Mouse (Mus musculus): ENCODE data around the gene Stra6. TPM values are rescaled to one million over a fixed set of nuclear protein-coding genes. Genes with fewer than 3 reads are reported as not detected.

The Stra6 gene
- 45.3 and 59.9 TPM in 2 replicates for polyA plus RNA-seq (2016; fragmentation: Nextera tagmentation; extraction: Ambion mirVana)

- Histone ChIP-seq H3K36me3 (no peaks in the 10 kb centered on the region), H3K27me3 (ENCODE audit: low read depth, poor library complexity, severe bottlenecking) (peaks cover 32% of the 10 kb centered on the region), H3K4me1 (peaks cover 12% of the 10 kb centered on the region), H3K4me3 (no peak within 1 kb of the TSS), H3K9me3 (replicated peaks) (no peaks in the 10 kb centered on the region), H3K27ac (no peak within 1 kb of the TSS)
- DNase-seq (ENCODE audit: low spot score), result no peak
- WGBS, result 10% methylated on average over 3 of the region's 3 CpGs
Observed at GRCm38 (mm10) chr9:58063531-58063930, at the start of gene Stra6. Gene Stra6 (plus strand): TSS chr9:58063788.

GRCm38 (mm10) chr9:58014393-58015160 lies 49.0 kb upstream of the Stra6 start:
- Histone ChIP-seq H3K4me1 (peaks cover 22% of the 10 kb centered on the region), H3K9me3 (replicated peaks) (no peaks in the 10 kb centered on the region), H3K4me3 (no peak overlapping the region), H3K36me3 (no peaks in the 10 kb centered on the region), H3K27me3 (ENCODE audit: low read depth, poor library complexity, severe bottlenecking) (no peaks in the 10 kb centered on the region; the same call in 1 of the 2 replicates), H3K27ac (no peak overlapping the region)
- DNase-seq (ENCODE audit: low spot score), result no peak
- WGBS, result 64% methylated on average over 8 of the region's 8 CpGs

- DNase-seq (ENCODE audit: low spot score), result no peak
- WGBS, result 93% methylated on average over 6 of the region's 6 CpGs
Observed at GRCm38 (mm10) chr9:58015856-58016255, 47.7 kb upstream of the Stra6 start.

GRCm38 (mm10) chr9:58016962-58017361 lies 46.6 kb upstream of the Stra6 start:
- H3K27ac ChIP-seq, result no peak overlapping the region
- WGBS, result 70% methylated on average over 3 of the region's 3 CpGs
- no peaks in the 10 kb centered on the region for H3K36me3 ChIP-seq
- DNase-seq (ENCODE audit: low spot score), result no peak
- H3K9me3 ChIP-seq (replicated peaks), result no peaks in the 10 kb centered on the region
- peaks cover 10% of the 10 kb centered on the region for H3K4me1 ChIP-seq
- H3K4me3 ChIP-seq, result no peak overlapping the region
- no peaks in the 10 kb centered on the region; the same call in 1 of the 2 replicates for H3K27me3 ChIP-seq (ENCODE audit: low read depth, poor library complexity, severe bottlenecking)

More at GRCm38 (mm10) chr9:58015856-58016255, 47.7 kb upstream of the Stra6 start:
- no peak overlapping the region for H3K4me3 ChIP-seq
- no peak overlapping the region for H3K27ac ChIP-seq
- peaks cover 21% of the 10 kb centered on the region for H3K4me1 ChIP-seq
- H3K9me3 ChIP-seq (replicated peaks), result no peaks in the 10 kb centered on the region
- no peaks in the 10 kb centered on the region for H3K36me3 ChIP-seq
- H3K27me3 ChIP-seq (ENCODE audit: low read depth, poor library complexity, severe bottlenecking), result no peaks in the 10 kb centered on the region; the same call in 1 of the 2 replicates

- Histone ChIP-seq H3K36me3 (no peaks in the 10 kb centered on the region), H3K4me1 (no peaks in the 10 kb centered on the region), H3K27ac (no peak overlapping the region), H3K9me3 (replicated peaks) (no peaks in the 10 kb centered on the region), H3K27me3 (ENCODE audit: low read depth, poor library complexity, severe bottlenecking) (no peaks in the 10 kb centered on the region), H3K4me3 (no peak overlapping the region)
- 87% methylated on average over 5 of the region's 5 CpGs for WGBS
- DNase-seq (ENCODE audit: low spot score), result no peak
Observed at GRCm38 (mm10) chr9:58018385-58018784, 45.2 kb upstream of the Stra6 start.

- Histone ChIP-seq H3K4me3 (no peak overlapping the region), H3K27ac (no peak overlapping the region), H3K36me3 (no peaks in the 10 kb centered on the region), H3K9me3 (replicated peaks) (no peaks in the 10 kb centered on the region), H3K4me1 (no peaks in the 10 kb centered on the region), H3K27me3 (ENCODE audit: low read depth, poor library complexity, severe bottlenecking) (no peaks in the 10 kb centered on the region)
- DNase-seq (ENCODE audit: low spot score), result no peak
- WGBS, result 88% methylated on average over 9 of the region's 9 CpGs
Observed at GRCm38 (mm10) chr9:58025995-58026394, 37.6 kb upstream of the Stra6 start.

GRCm38 (mm10) chr9:58027426-58028180 lies 36.0 kb upstream of the Stra6 start:
- no peak overlapping the region for H3K4me3 ChIP-seq
- DNase-seq (ENCODE audit: low spot score), result no peak
- H3K9me3 ChIP-seq (replicated peaks), result no peaks in the 10 kb centered on the region
- no peak overlapping the region for H3K27ac ChIP-seq
- no peaks in the 10 kb centered on the region for H3K27me3 ChIP-seq (ENCODE audit: low read depth, poor library complexity, severe bottlenecking)
- H3K4me1 ChIP-seq, result no peaks in the 10 kb centered on the region
- 47% methylated on average over 2 of the region's 2 CpGs for WGBS
- H3K36me3 ChIP-seq, result no peaks in the 10 kb centered on the region

- no peak overlapping the region for H3K27ac ChIP-seq
- WGBS, result 77% methylated on average over 5 of the region's 5 CpGs
- H3K27me3 ChIP-seq (ENCODE audit: low read depth, poor library complexity, severe bottlenecking), result peaks cover 8% of the 10 kb centered on the region; the same call in 1 of the 2 replicates
- H3K36me3 ChIP-seq, result no peaks in the 10 kb centered on the region
- no peak overlapping the region for H3K4me3 ChIP-seq
- H3K9me3 ChIP-seq (replicated peaks), result no peaks in the 10 kb centered on the region
- H3K4me1 ChIP-seq, result no peaks in the 10 kb centered on the region
- no peak for DNase-seq (ENCODE audit: low spot score)
Observed at GRCm38 (mm10) chr9:58028841-58029240, 34.7 kb upstream of the Stra6 start.

- 90% methylated on average over 6 of the region's 6 CpGs for WGBS
- Histone ChIP-seq H3K36me3 (no peaks in the 10 kb centered on the region), H3K27ac (no peak overlapping the region), H3K27me3 (ENCODE audit: low read depth, poor library complexity, severe bottlenecking) (peaks cover 8% of the 10 kb centered on the region; the same call in 1 of the 2 replicates), H3K9me3 (replicated peaks) (no peaks in the 10 kb centered on the region), H3K4me3 (no peak overlapping the region), H3K4me1 (no peaks in the 10 kb centered on the region)
- DNase-seq (ENCODE audit: low spot score), result no peak
Observed at GRCm38 (mm10) chr9:58029635-58030034, 34.0 kb upstream of the Stra6 start.

GRCm38 (mm10) chr9:58031895-58032294 lies 31.7 kb upstream of the Stra6 start:
- WGBS, result 88% methylated on average over 5 of the region's 5 CpGs
- no peaks in the 10 kb centered on the region for H3K4me1 ChIP-seq

GRCm38 (mm10) chr9:58035519-58035918 lies 28.1 kb upstream of the Stra6 start:
- no peaks in the 10 kb centered on the region for H3K36me3 ChIP-seq
- H3K9me3 ChIP-seq (replicated peaks), result no peaks in the 10 kb centered on the region
- peaks cover 49% of the 10 kb centered on the region for H3K27me3 ChIP-seq (ENCODE audit: low read depth, poor library complexity, severe bottlenecking)
- H3K4me3 ChIP-seq, result no peak overlapping the region
- DNase-seq (ENCODE audit: low spot score), result no peak
- peaks cover 30% of the 10 kb centered on the region for H3K4me1 ChIP-seq
- 82% methylated on average over 2 of the region's 2 CpGs for WGBS
- no peak overlapping the region for H3K27ac ChIP-seq

More at GRCm38 (mm10) chr9:58031895-58032294, 31.7 kb upstream of the Stra6 start:
- Histone ChIP-seq H3K36me3 (no peaks in the 10 kb centered on the region), H3K27me3 (ENCODE audit: low read depth, poor library complexity, severe bottlenecking) (peaks cover 21% of the 10 kb centered on the region), H3K27ac (no peak overlapping the region), H3K9me3 (replicated peaks) (no peaks in the 10 kb centered on the region), H3K4me3 (no peak overlapping the region)
- no peak for DNase-seq (ENCODE audit: low spot score)

- H3K9me3 ChIP-seq (replicated peaks), result no peaks in the 10 kb centered on the region
- peaks cover 36% of the 10 kb centered on the region for H3K4me1 ChIP-seq
- no peaks in the 10 kb centered on the region for H3K36me3 ChIP-seq
- no peak for DNase-seq (ENCODE audit: low spot score)
- no peak overlapping the region for H3K27ac ChIP-seq
- no peak overlapping the region for H3K4me3 ChIP-seq
- WGBS, result 75% methylated on average over 7 of the region's 7 CpGs
- peaks cover 49% of the 10 kb centered on the region for H3K27me3 ChIP-seq (ENCODE audit: low read depth, poor library complexity, severe bottlenecking)
Observed at GRCm38 (mm10) chr9:58035951-58036698, 27.5 kb upstream of the Stra6 start.
